Mouse (Mus musculus) liver, postnatal 0 days (tissue): Measurements from ENCODE around the gene Chrm1. TPM values are rescaled to one million over a fixed set of nuclear protein-coding genes. Genes with fewer than 3 reads are reported as not detected.

ENCODE experiments used
- ATAC-seq: fragments of 200-750 bp; cut with Nextera tagmentation; 2 replicates; pipeline ENCODE4 v1.8.0; 2017; ENCODE audit warnings: mild to moderate bottlenecking, moderate library complexity
- DNase-seq: peaks from one replicate; pipeline ENCODE4 v3.0.0-alpha.2; 2016
- H3K27ac ChIP-seq: fragments of 300-500 bp; sonication (generic); 2 replicates; pipeline ENCODE4 v1.5.1; 2014; ENCODE audit warnings: antibody characterized with exemption, moderate library complexity, mild to moderate bottlenecking, low read depth
- H3K27me3 ChIP-seq: fragments of 300-500 bp; sonication (generic); 2 replicates; pipeline ENCODE4 v1.6.1; 2014; ENCODE audit warnings: low read length, control low read depth, mixed read lengths; ENCODE audit not compliant: insufficient read depth
- H3K36me3 ChIP-seq: fragments of 300-500 bp; sonication (generic); replicated peaks from 2 replicates; pipeline ENCODE4 v1.6.1; 2014; ENCODE audit warnings: mild to moderate bottlenecking, control low read depth, low read length, moderate library complexity, mixed read lengths; ENCODE audit not compliant: insufficient read depth
- H3K4me1 ChIP-seq: fragments of 300-500 bp; sonication (generic); 2 replicates; pipeline ENCODE4 v1.6.1; 2014; ENCODE audit warnings: antibody characterized with exemption, mild to moderate bottlenecking, control low read depth; ENCODE audit not compliant: insufficient read depth
- H3K4me2 ChIP-seq: fragments of 300-500 bp; sonication (generic); 2 replicates; pipeline ENCODE4 v1.6.1; 2014; ENCODE audit warnings: low read depth, mild to moderate bottlenecking, low read length, moderate library complexity, mixed read lengths
- H3K4me3 ChIP-seq: fragments of 300-500 bp; sonication (generic); 2 replicates; pipeline ENCODE4 v1.5.1; 2014; ENCODE audit warnings: low read depth, low read length
- H3K9ac ChIP-seq: fragments of 300-500 bp; sonication (generic); replicated peaks from 2 replicates; pipeline ENCODE4 v1.6.1; 2014; ENCODE audit warnings: mild to moderate bottlenecking, moderate library complexity
- H3K9me3 ChIP-seq: fragments of 300-500 bp; sonication (generic); 2 replicates; pipeline ENCODE4 v1.6.1; 2016; ENCODE audit warnings: mild to moderate bottlenecking, control low read depth, low read length, mixed read lengths
- CTCF ChIP-seq: sonication (generic); IDR thresholded peaks from 2 replicates; pipeline ENCODE4 v1.5.1; 2016; ENCODE audit warnings: antibody characterized with exemption, low read depth
- EP300 ChIP-seq: IDR thresholded peaks from 2 replicates; pipeline ENCODE4 v1.6.1; 2016; ENCODE audit warnings: antibody characterized with exemption, low read depth, mild to moderate bottlenecking
- WGBS: fragments of 180-500 bp; shearing (Covaris S2); extraction: QIAGEN DNeasy Blood & Tissue Kit; methylation state at CpG from one replicate; pipeline ENCODE4 v1.1.7; 2014; ENCODE audit not compliant: insufficient replicate concordance; 5-methylcytosine and 5-hydroxymethylcytosine counted together
- polyA plus RNA-seq: library from polyadenylated mRNA; unstranded; fragments of >200 nt; fragmentation: Nextera tagmentation; extraction: Ambion mirVana; gene quantifications from 2 replicates; pipeline ENCODE4 v1.2.1, GENCODE M21; 2015

Gene Chrm1
- polyA plus RNA-seq, 1 experiment from 2014 or later: not detected

GRCm38 (mm10) chr19:8663911-8664421 lies 377 bp downstream of the Chrm1 start:
- H3K36me3 ChIP-seq: no peaks in the 10 kb centered on the region
- peaks cover 17% of the 10 kb centered on the region for H3K4me1 ChIP-seq
- DNase-seq (no peak), ATAC-seq (no peak)
- no peak overlapping the region for H3K4me2 ChIP-seq
- no peaks in the 10 kb centered on the region for H3K9me3 ChIP-seq
- H3K9ac ChIP-seq: no peak overlapping the region
- no peak overlapping the region for H3K27ac ChIP-seq
- 35% methylated on average over 10 of the region's 10 CpGs for WGBS
- no peak overlapping the region for H3K4me3 ChIP-seq
- TF ChIP-seq CTCF: no peak
- no peak for TF ChIP-seq EP300
- no peaks in the 10 kb centered on the region for H3K27me3 ChIP-seq

DNA sequence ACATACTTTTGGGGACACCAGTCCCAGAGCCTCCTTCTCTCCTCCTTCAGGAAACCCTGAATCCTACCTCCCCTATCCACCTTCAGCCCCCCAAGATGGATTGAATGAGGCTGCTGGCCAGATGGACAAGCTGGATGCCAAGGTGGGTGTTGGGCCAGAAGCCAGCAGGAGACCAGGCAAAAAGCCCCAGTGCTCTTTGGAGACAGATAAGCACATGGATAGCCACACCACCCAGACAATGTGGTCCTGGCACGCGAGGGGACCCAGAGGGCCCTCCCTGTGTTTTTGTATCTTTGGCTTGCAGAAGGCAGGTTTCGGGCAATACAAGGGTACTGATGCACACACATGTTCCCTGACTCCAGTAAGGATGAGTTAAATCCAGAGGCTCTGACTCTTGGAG lies 1.3 kb downstream of the Chrm1 start:
- Histone ChIP-seq H3K4me2 (no peak overlapping the region), H3K9ac (no peak overlapping the region), H3K9me3 (no peaks in the 10 kb centered on the region), H3K27ac (no peak overlapping the region), H3K27me3 (no peaks in the 10 kb centered on the region), H3K4me3 (no peak overlapping the region), H3K4me1 (peaks cover 17% of the 10 kb centered on the region), H3K36me3 (no peaks in the 10 kb centered on the region)
- ATAC-seq (no peak), DNase-seq (no peak)
- 53% methylated on average over 3 of the region's 3 CpGs for whole genome bisulfite sequencing
- TF ChIP-seq EP300: no peak
- TF ChIP-seq CTCF: no peak

GRCm38 (mm10) chr19:8665746-8666145 lies 2.2 kb downstream of the Chrm1 start:
- Histone ChIP-seq H3K4me1 (peaks cover 17% of the 10 kb centered on the region), H3K9me3 (no peaks in the 10 kb centered on the region), H3K4me2 (no peak overlapping the region), H3K36me3 (no peaks in the 10 kb centered on the region), H3K4me3 (no peak overlapping the region), H3K9ac (no peak overlapping the region), H3K27ac (no peak overlapping the region), H3K27me3 (no peaks in the 10 kb centered on the region)
- no peak for DNase-seq
- no peak for ATAC-seq
- TF ChIP-seq CTCF: no peak
- TF ChIP-seq EP300: no peak
- 72% methylated on average over 5 of the region's 5 CpGs for WGBS

DNA sequence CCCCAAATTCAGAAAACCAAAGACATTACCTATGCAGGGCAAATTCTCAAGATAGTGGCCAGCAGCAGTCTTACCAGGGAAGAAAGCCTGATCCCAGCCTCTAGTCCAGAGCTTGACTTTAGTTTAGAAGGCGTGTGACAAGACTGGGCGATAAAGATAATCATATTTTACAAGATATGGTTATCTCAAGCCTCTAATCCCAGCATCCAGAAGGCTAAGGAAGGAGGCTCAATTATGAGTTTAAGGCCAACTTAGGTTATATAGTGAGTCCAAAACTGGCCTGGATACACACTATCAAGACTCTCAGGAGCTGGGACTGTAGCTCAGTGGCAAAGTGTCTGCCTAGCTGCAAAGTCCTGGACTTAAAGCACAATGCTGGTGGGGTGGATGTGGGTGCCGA lies 9.3 kb downstream of the Chrm1 start:
- no peak overlapping the region for H3K4me2 ChIP-seq

GRCm38 (mm10) chr19:8673336-8674063 lies 9.9 kb downstream of the Chrm1 start:
- DNase-seq: no peak
- Histone ChIP-seq H3K4me1 (peaks cover 9% of the 10 kb centered on the region; the same call in 1 of the 2 replicates), H3K4me2 (no peak overlapping the region), H3K4me3 (no peak overlapping the region), H3K27me3 (no peaks in the 10 kb centered on the region), H3K9ac (no peak overlapping the region), H3K36me3 (no peaks in the 10 kb centered on the region), H3K27ac (no peak overlapping the region), H3K9me3 (no peaks in the 10 kb centered on the region)
- no peak for TF ChIP-seq CTCF
- TF ChIP-seq EP300: no peak
- ATAC-seq: no peak
- WGBS: 28% methylated on average over 9 of the region's 9 CpGs

More for the DNA sequence above, 9.3 kb downstream of the Chrm1 start:
- ATAC-seq (no peak), DNase-seq (no peak)
- 68% methylated on average over 3 of the region's 3 CpGs for WGBS
- no peak overlapping the region for H3K27ac ChIP-seq
- TF ChIP-seq EP300 (no peak; the same call in 1 of the 2 replicates), CTCF (no peak)
- H3K9me3 ChIP-seq: no peaks in the 10 kb centered on the region
- H3K4me1 ChIP-seq: peaks cover 9% of the 10 kb centered on the region; the same call in 1 of the 2 replicates
- H3K9ac ChIP-seq: no peak overlapping the region
- H3K27me3 ChIP-seq: no peaks in the 10 kb centered on the region
- no peaks in the 10 kb centered on the region for H3K36me3 ChIP-seq
- H3K4me3 ChIP-seq: no peak overlapping the region

DNA sequence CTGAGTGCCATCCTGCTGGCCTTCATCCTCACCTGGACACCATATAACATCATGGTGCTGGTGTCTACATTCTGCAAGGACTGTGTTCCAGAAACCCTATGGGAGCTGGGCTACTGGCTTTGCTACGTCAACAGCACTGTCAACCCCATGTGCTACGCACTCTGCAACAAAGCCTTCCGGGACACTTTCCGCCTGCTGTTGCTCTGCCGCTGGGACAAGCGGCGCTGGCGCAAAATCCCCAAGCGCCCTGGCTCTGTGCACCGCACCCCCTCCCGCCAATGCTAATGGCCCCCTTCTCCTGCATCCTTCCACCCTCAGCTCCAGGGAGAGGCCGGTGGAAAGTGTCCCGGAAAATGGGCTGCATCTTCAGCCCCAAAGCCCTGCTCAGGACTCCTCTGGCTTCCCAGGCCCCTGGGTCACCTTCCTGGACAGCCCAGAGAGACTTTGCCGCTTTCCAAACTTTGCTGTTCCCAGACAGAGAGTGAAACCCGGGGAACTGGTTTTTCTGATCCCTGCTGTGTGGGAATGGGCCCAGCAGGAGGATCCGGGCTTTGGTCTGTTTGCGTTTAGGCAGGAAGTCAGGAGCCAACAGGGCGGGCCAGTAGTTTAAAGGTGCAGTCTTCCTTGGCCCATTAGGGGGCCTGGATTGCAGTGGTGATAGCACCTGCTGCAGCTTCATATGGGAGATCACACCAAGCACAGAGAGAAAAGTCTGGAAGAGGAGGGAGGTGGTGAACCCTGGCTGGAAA lies 15.6 kb downstream of the Chrm1 start:
- ATAC-seq (peak; percentile 69), DNase-seq (no peak)
- TF ChIP-seq CTCF (no peak), EP300 (no peak)
- peak overlapping the region; percentile 0; the same call in 1 of the 2 replicates for H3K4me3 ChIP-seq
- peak overlapping the region; percentile 59 for H3K4me2 ChIP-seq
- no peaks in the 10 kb centered on the region for H3K27me3 ChIP-seq
- H3K9ac ChIP-seq: 0 out of 2 replicates have a peak overlapping the region, but pooled peaks have one; percentile 47
- no peak overlapping the region for H3K27ac ChIP-seq
- H3K9me3 ChIP-seq: no peaks in the 10 kb centered on the region
- no peaks in the 10 kb centered on the region for H3K36me3 ChIP-seq
- no peaks in the 10 kb centered on the region; the same call in 1 of the 2 replicates for H3K4me1 ChIP-seq
- WGBS: 65% methylated on average over 18 of the region's 18 CpGs
